Mouse (Mus musculus): Measurements from ENCODE around the gene Tsen15.

- TF ChIP-seq CTCF (conservative IDR thresholded peaks at IDR 0.05; ENCODE audit: low read length), result no peak
- TF ChIP-seq NANOG (IDR thresholded peaks at IDR 0.05; ENCODE audit: borderline replicate concordance, low read length), result no peak
Observed at GRCm38 (mm10) chr1:152399790-152400555, 13.5 kb upstream of the Tsen15 start, which contains the start of gene Colgalt2.

All from E14TG2a.4 (cell line).